Mouse (Mus musculus) brain, embryonic 14.5 days (tissue): ENCODE measurements around the gene Ift46.

Experiments used
- CTCF ChIP-seq: fragments of 200-500 bp; IDR thresholded peaks from 2 replicates; pipeline ENCODE4 v1.5.1; 2012; ENCODE audit warnings: inconsistent platforms, mild to moderate bottlenecking, moderate library complexity, borderline replicate concordance; ENCODE audit not compliant: insufficient read depth, insufficient read length; ENCODE audit errors: extremely low read depth
- POLR2A ChIP-seq: fragments of 200-500 bp; IDR thresholded peaks from 2 replicates; pipeline ENCODE4 v1.6.1; 2012; ENCODE audit warnings: mild to moderate bottlenecking, inconsistent platforms, borderline replicate concordance; ENCODE audit not compliant: poor library complexity, insufficient read depth, insufficient read length, severe bottlenecking; ENCODE audit errors: extremely low read depth

DNA sequence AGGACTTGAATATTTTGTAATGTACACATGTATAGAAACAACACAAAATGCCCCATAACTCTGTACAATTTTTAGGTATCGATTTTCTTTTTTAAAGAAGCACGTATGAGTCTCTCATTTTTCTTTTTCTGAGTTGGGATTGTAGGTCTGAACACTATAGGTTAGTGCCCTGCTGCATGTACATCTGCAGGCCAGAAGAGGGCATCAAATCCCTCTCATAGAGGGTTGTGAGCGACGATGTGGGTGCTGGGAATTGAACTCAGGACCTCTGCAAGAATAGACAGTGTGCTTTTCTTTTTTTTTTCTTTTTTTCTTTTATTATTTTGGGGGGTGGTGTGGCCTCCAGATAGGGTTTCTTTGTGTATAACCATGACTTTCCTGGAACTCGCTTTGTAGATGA lies 3.7 kb downstream of the Ift46 start:
- TF ChIP-seq CTCF (no peak), POLR2A (no peak)
